Mouse (Mus musculus) liver, embryonic 13.5 days (tissue): ENCODE measurements around the gene Gsk3a. TPM values are rescaled to one million over a fixed set of nuclear protein-coding genes. Genes with fewer than 3 reads are reported as not detected.

Source experiments
- ATAC-seq: fragments of 200-750 bp; cut with Nextera tagmentation; 2 replicates; pipeline ENCODE4 v1.8.0; 2017; ENCODE audit warnings: low read depth, mild to moderate bottlenecking, moderate number of reproducible peaks, moderate library complexity
- DNase-seq: peaks from one replicate; pipeline ENCODE4 v3.0.0; 2022
- H3K27ac ChIP-seq: fragments of 300-500 bp; sonication (generic); 2 replicates; pipeline ENCODE4 v1.5.1; 2015; ENCODE audit warnings: moderate library complexity, mild to moderate bottlenecking, inconsistent platforms
- H3K27me3 ChIP-seq: fragments of 300-500 bp; sonication (generic); 2 replicates; pipeline ENCODE4 v1.6.1; 2015; ENCODE audit warnings: mild to moderate bottlenecking, inconsistent platforms
- H3K36me3 ChIP-seq: fragments of 300-500 bp; sonication (generic); 2 replicates; pipeline ENCODE4 v1.6.1; 2015; ENCODE audit warnings: mild to moderate bottlenecking, inconsistent platforms
- H3K4me1 ChIP-seq: fragments of 300-500 bp; sonication (generic); replicated peaks from 2 replicates; pipeline ENCODE4 v1.6.1; 2015; ENCODE audit warnings: inconsistent platforms
- H3K4me2 ChIP-seq: fragments of 300-500 bp; sonication (generic); 2 replicates; pipeline ENCODE4 v1.6.1; 2015; ENCODE audit warnings: inconsistent platforms, mild to moderate bottlenecking, moderate library complexity
- H3K4me3 ChIP-seq: fragments of 300-500 bp; sonication (generic); replicated peaks from 2 replicates; pipeline ENCODE4 v1.5.1; 2015; ENCODE audit warnings: mild to moderate bottlenecking, inconsistent platforms
- H3K9ac ChIP-seq: fragments of 300-500 bp; sonication (generic); 2 replicates; pipeline ENCODE4 v1.6.1; 2015; ENCODE audit warnings: mild to moderate bottlenecking, inconsistent platforms
- H3K9me3 ChIP-seq: fragments of 300-500 bp; sonication (generic); replicated peaks from 2 replicates; pipeline ENCODE4 v1.6.1; 2016; ENCODE audit warnings: inconsistent platforms
- WGBS: fragments of 180-500 bp; shearing (Covaris S2); methylation state at CpG from one replicate; pipeline ENCODE4 v1.1.7; 2015; ENCODE audit not compliant: insufficient replicate concordance; 5-methylcytosine and 5-hydroxymethylcytosine counted together
- polyA plus RNA-seq: library from polyadenylated mRNA; unstranded; fragments of >200 nt; fragmentation: Nextera tagmentation; extraction: Ambion mirVana; gene quantifications from 2 replicates; pipeline ENCODE4 v1.2.1, GENCODE M21; 2015

Gsk3a gene
- polyA plus RNA-seq, 1 experiment from 2014 or later = 6.3 TPM

GRCm38 (mm10) chr7:25246079-25246758 lies 8.6 kb upstream of the Gsk3a start:
- Histone ChIP-seq H3K4me1 (peaks cover 57% of the 10 kb centered on the region), H3K9me3 (no peaks in the 10 kb centered on the region), H3K4me2 (peak overlapping the region; percentile 99), H3K27me3 (peaks cover 3% of the 10 kb centered on the region; the same call in 1 of the 2 replicates), H3K27ac (0 out of 2 replicates have a peak overlapping the region, but pooled peaks have one; percentile 29), H3K9ac (0 out of 2 replicates have a peak overlapping the region, but pooled peaks have one; percentile 90), H3K36me3 (peaks cover 35% of the 10 kb centered on the region), H3K4me3 (no peak overlapping the region)
- no peak for DNase-seq
- no peak for ATAC-seq
- WGBS = 65% methylated on average over 20 of the region's 20 CpGs

GRCm38 (mm10) chr7:25244562-25245369 lies 7.1 kb upstream of the Gsk3a start:
- no peak overlapping the region for H3K4me3 ChIP-seq
- peaks cover 35% of the 10 kb centered on the region for H3K36me3 ChIP-seq
- no peak overlapping the region for H3K27ac ChIP-seq
- H3K4me1 ChIP-seq = peaks cover 46% of the 10 kb centered on the region
- H3K27me3 ChIP-seq = peaks cover 3% of the 10 kb centered on the region; the same call in 1 of the 2 replicates
- ATAC-seq = no peak
- WGBS = 84% methylated on average over 30 of the region's 30 CpGs
- no peak overlapping the region for H3K4me2 ChIP-seq
- no peak overlapping the region for H3K9ac ChIP-seq
- H3K9me3 ChIP-seq = no peaks in the 10 kb centered on the region
- no peak for DNase-seq

- Histone ChIP-seq H3K9ac (no peak overlapping the region), H3K9me3 (no peaks in the 10 kb centered on the region), H3K27me3 (peaks cover 3% of the 10 kb centered on the region; the same call in 1 of the 2 replicates), H3K4me3 (no peak overlapping the region), H3K27ac (no peak overlapping the region), H3K4me2 (no peak overlapping the region), H3K4me1 (peaks cover 47% of the 10 kb centered on the region), H3K36me3 (peaks cover 35% of the 10 kb centered on the region)
- ATAC-seq (no peak), DNase-seq (no peak)
- 80% methylated on average over 4 of the region's 4 CpGs for WGBS
Measured at GRCm38 (mm10) chr7:25243361-25243760, 5.7 kb upstream of the Gsk3a start.

- peaks cover 32% of the 10 kb centered on the region for H3K4me1 ChIP-seq
- no peak for ATAC-seq
- H3K4me2 ChIP-seq = no peak overlapping the region
- H3K9me3 ChIP-seq = no peaks in the 10 kb centered on the region
- H3K9ac ChIP-seq = no peak overlapping the region
- WGBS = 34% methylated on average over 2 of the region's 2 CpGs
- H3K27me3 ChIP-seq = no peaks in the 10 kb centered on the region
- no peak for DNase-seq
- H3K36me3 ChIP-seq = peaks cover 35% of the 10 kb centered on the region
- no peak overlapping the region for H3K4me3 ChIP-seq
- H3K27ac ChIP-seq = no peak overlapping the region
Measured at GRCm38 (mm10) chr7:25241062-25241461, 3.4 kb upstream of the Gsk3a start.

- DNase-seq = no peak
- H3K9ac ChIP-seq = no peak overlapping the region
- peaks cover 35% of the 10 kb centered on the region for H3K36me3 ChIP-seq
- no peak for ATAC-seq
- WGBS = 70% methylated on average over 7 of the region's 7 CpGs
- H3K27ac ChIP-seq = 0 out of 2 replicates have a peak overlapping the region, but pooled peaks have one; percentile 88
- peaks cover 34% of the 10 kb centered on the region for H3K4me1 ChIP-seq
- no peak overlapping the region for H3K4me3 ChIP-seq
- no peaks in the 10 kb centered on the region for H3K27me3 ChIP-seq
- H3K4me2 ChIP-seq = no peak overlapping the region
- no peaks in the 10 kb centered on the region for H3K9me3 ChIP-seq
Measured at GRCm38 (mm10) chr7:25240631-25241030, 3.0 kb upstream of the Gsk3a start.

- peak overlapping the region; percentile 76 for H3K4me2 ChIP-seq
- DNase-seq = peak; percentile 77
- peak overlapping the region; percentile 88 for H3K27ac ChIP-seq
- H3K27me3 ChIP-seq = no peaks in the 10 kb centered on the region
- no peaks in the 10 kb centered on the region for H3K9me3 ChIP-seq
- peak; percentile 47 for ATAC-seq
- H3K9ac ChIP-seq = peak overlapping the region; percentile 71
- H3K36me3 ChIP-seq = peaks cover 35% of the 10 kb centered on the region
- H3K4me1 ChIP-seq = peaks cover 42% of the 10 kb centered on the region
- WGBS = 3% methylated on average over 30 of the region's 30 CpGs
- H3K4me3 ChIP-seq = peak overlapping the region; percentile 99
Measured at GRCm38 (mm10) chr7:25238829-25239623, 1.4 kb upstream of the Gsk3a start.

GRCm38 (mm10) chr7:25238015-25238706 lies 510 bp upstream of the Gsk3a start:
- ATAC-seq = peak; percentile 89
- peak overlapping the region; percentile 76 for H3K4me2 ChIP-seq
- H3K9ac ChIP-seq = peak overlapping the region; percentile 71
- H3K4me3 ChIP-seq = peak overlapping the region; percentile 99
- under 1% methylated on average over 23 of the region's 23 CpGs for WGBS
- peaks cover 39% of the 10 kb centered on the region for H3K36me3 ChIP-seq
- peak; percentile 92 for DNase-seq
- H3K4me1 ChIP-seq = peaks cover 42% of the 10 kb centered on the region
- peak overlapping the region; percentile 88 for H3K27ac ChIP-seq
- no peaks in the 10 kb centered on the region for H3K9me3 ChIP-seq
- H3K27me3 ChIP-seq = no peaks in the 10 kb centered on the region

- Histone ChIP-seq H3K27ac (peak overlapping the region; percentile 88), H3K9ac (peak overlapping the region; percentile 100; the same call in 1 of the 2 replicates), H3K4me1 (peaks cover 42% of the 10 kb centered on the region), H3K4me2 (peak overlapping the region; percentile 76), H3K27me3 (no peaks in the 10 kb centered on the region), H3K4me3 (peak overlapping the region; percentile 99), H3K9me3 (no peaks in the 10 kb centered on the region), H3K36me3 (peaks cover 57% of the 10 kb centered on the region)
- DNase-seq (no peak), ATAC-seq (no peak)
- WGBS = 88% methylated on average over 5 of the region's 5 CpGs
Measured at GRCm38 (mm10) chr7:25235526-25235925, 2.1 kb downstream of the Gsk3a start.

- Histone ChIP-seq H3K4me3 (no peak overlapping the region), H3K27me3 (no peaks in the 10 kb centered on the region), H3K36me3 (peaks cover 81% of the 10 kb centered on the region), H3K9me3 (no peaks in the 10 kb centered on the region), H3K9ac (no peak overlapping the region), H3K4me2 (no peak overlapping the region), H3K4me1 (peaks cover 26% of the 10 kb centered on the region), H3K27ac (0 out of 2 replicates have a peak overlapping the region, but pooled peaks have one; percentile 0)
- WGBS = 59% methylated on average over 2 of the region's 2 CpGs
- ATAC-seq (no peak), DNase-seq (no peak)
Measured at GRCm38 (mm10) chr7:25233061-25233460, 4.6 kb downstream of the Gsk3a start.

- no peak for ATAC-seq
- no peak for DNase-seq
- Histone ChIP-seq H3K9me3 (no peaks in the 10 kb centered on the region), H3K4me2 (no peak overlapping the region), H3K27me3 (no peaks in the 10 kb centered on the region), H3K4me3 (no peak overlapping the region), H3K36me3 (peaks cover 90% of the 10 kb centered on the region), H3K27ac (no peak overlapping the region), H3K4me1 (peaks cover 26% of the 10 kb centered on the region), H3K9ac (no peak overlapping the region)
- 61% methylated on average over 5 of the region's 5 CpGs for WGBS
Measured at GRCm38 (mm10) chr7:25232101-25232648, 5.5 kb downstream of the Gsk3a start.
